Comparison of ENCODE assay signal across 10 mouse cellular contexts in the genomic region with DNA sequence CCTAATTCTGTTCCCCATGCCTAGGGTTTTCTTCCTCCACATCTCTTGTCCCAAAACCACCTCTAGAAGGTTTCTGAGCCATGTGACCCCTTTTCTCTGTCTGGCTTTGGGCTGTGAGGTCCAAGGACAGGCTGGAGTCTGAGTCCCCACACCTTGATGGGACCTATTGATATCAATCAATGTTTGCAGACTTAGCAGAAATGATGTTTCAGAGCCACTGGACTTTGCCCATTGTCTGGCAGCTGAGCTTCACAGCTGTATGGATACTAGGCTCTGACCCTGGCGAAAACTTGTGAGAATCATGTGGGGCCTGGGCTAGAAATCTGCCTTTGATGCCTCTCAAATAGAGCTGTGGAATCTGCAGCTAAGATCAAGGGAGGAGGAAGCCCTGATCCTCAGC. TPM values are rescaled to one million over a fixed set of nuclear protein-coding genes. Genes with fewer than 3 reads are reported as not detected.
"Had no signal": no experiment of that assay in that cellular context is flagged by ENCODE, and none has a peak within 500 bp of the region (broad histone marks: within the 10 kb centered on the region; RNA-seq: fewer than 3 reads in every experiment).

No protein-coding gene starts in this region.

- H3K9me3 ChIP-seq: limb, embryonic 10.5 days; liver, embryonic 12.5 days; midbrain, embryonic 13.5 days had no signal

- H3K4me3 ChIP-seq: left cerebral cortex, adult 2 months; limb, embryonic 10.5 days; liver, embryonic 12.5 days; midbrain, embryonic 13.5 days; myocyte had no signal

- ATAC-seq: liver, embryonic 12.5 days; midbrain, embryonic 13.5 days had no signal

- H3K9ac ChIP-seq: liver, embryonic 12.5 days had no signal

- H3K36me3 ChIP-seq: limb, embryonic 10.5 days; liver, embryonic 12.5 days; midbrain, embryonic 13.5 days had no signal

- H3K27ac ChIP-seq: kidney, postnatal 0 days; left cerebral cortex, adult 2 months; limb, embryonic 10.5 days; liver, embryonic 12.5 days; midbrain, embryonic 13.5 days had no signal

- H3K4me1 ChIP-seq: liver, embryonic 12.5 days had no signal

- DNase-seq: kidney, adult 11 months; kidney, adult 9 months; right cerebral cortex, postnatal 14 days; thymus, postnatal 4 days had no signal

- H3K4me2 ChIP-seq: liver, embryonic 12.5 days; midbrain, embryonic 13.5 days had no signal

RNA-seq across cellular contexts. Expression of a gene that starts 53.5 kb away (rescaled TPM):
- polyA plus RNA-seq: midbrain, embryonic 13.5 days had no signal
